Mouse (Mus musculus): ENCODE data around the gene Mgmt. TPM values are rescaled to one million over a fixed set of nuclear protein-coding genes. Genes with fewer than 3 reads are reported as not detected.

Mgmt gene
- polyA plus RNA-seq, 1 experiment from 2014 or later = 8.1 TPM

DNA sequence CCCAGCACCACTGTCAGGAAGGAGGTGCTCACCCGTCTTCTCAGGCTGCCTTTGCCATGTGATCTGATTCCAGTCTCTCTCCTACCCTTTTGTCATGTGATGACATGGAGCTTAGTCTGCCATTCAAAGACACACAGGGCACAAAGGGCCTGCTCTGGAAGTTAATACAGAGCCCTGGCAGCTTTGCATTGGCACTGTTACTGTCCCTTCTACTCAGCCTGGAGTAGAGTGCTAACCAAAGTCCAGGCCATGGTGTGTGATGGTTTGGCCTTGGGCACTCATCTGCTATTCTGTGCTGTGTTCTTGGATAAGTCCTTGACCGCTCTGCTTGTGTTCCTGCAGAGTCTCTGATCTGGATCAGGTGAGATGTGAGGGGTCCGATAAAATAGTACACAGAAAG, 36.0 kb downstream of the Mgmt start:
- no peak overlapping the region for H3K27ac ChIP-seq (replicated peaks in 1 of 2; ENCODE audit: control insufficient read depth in 1 of 2, insufficient read depth in 1 of 2, low read depth in 2 of 2, low read length in 2 of 2)

DNA sequence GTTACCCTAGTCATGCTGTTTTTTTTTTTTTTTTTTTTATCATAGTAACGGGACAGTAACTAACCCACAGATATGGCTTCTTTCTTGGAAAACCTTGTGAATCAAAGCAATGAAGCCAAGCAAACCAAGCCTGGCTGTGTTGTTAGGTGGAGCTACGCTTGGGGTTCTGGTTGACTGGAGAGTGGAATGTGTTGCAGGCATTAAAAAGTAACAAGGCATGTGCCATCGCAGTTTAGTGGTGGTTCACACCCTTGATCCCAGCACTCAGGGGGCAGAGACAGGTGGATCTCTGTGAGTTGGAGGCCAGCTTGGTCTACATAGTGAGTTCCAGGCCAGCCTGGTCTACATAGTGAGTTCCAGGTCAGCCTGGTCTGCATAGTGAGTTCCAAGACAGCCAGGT, 39.0 kb downstream of the Mgmt start:
- no peaks in the 10 kb centered on the region for H3K27me3 ChIP-seq (ENCODE audit: control insufficient read depth, insufficient read depth, low read length)
- H3K9me3 ChIP-seq (ENCODE audit: control insufficient read depth, low read length) = 0 out of 2 replicates have a peak, but pooled peaks cover 5% of the 10 kb centered on the region
- no peak for ATAC-seq (ENCODE audit: insufficient number of reproducible peaks, insufficient read depth, low FRiP score, low read depth)
- no peak overlapping the region for H3K4me2 ChIP-seq (ENCODE audit: low read length)
- no peaks in the 10 kb centered on the region for H3K36me3 ChIP-seq (ENCODE audit: control insufficient read depth, insufficient read depth, low read length)
- H3K4me1 ChIP-seq (ENCODE audit: control insufficient read depth in 2 of 2, insufficient read depth in 2 of 2, low read length in 2 of 2) = peaks cover 0 to 5% of the 10 kb centered on the region in 2 experiments; a peak in 2 of 4 replicates
- H3K9ac ChIP-seq (ENCODE audit: low read length) = no peak overlapping the region
- WGBS = 87% methylated on average over 3 of the region's 3 CpGs
- H3K27ac ChIP-seq (replicated peaks in 1 of 2; ENCODE audit: control insufficient read depth in 1 of 2, insufficient read depth in 1 of 2, low read depth in 2 of 2, low read length in 2 of 2) = no peak overlapping the region
- no peak overlapping the region for H3K4me3 ChIP-seq (ENCODE audit: control insufficient read depth in 1 of 2, insufficient read depth in 1 of 2, low read depth in 1 of 2, low read length in 2 of 2)

More for the DNA sequence above, 36.0 kb downstream of the Mgmt start:
- Histone ChIP-seq H3K4me2 (ENCODE audit: low read length) (no peak overlapping the region), H3K9ac (ENCODE audit: low read length) (no peak overlapping the region), H3K4me3 (ENCODE audit: control insufficient read depth in 1 of 2, insufficient read depth in 1 of 2, low read depth in 1 of 2, low read length in 2 of 2) (no peak overlapping the region), H3K36me3 (ENCODE audit: control insufficient read depth, insufficient read depth, low read length) (no peaks in the 10 kb centered on the region), H3K9me3 (ENCODE audit: control insufficient read depth, low read length) (no peaks in the 10 kb centered on the region), H3K27me3 (ENCODE audit: control insufficient read depth, insufficient read depth, low read length) (no peaks in the 10 kb centered on the region), H3K4me1 (ENCODE audit: control insufficient read depth in 2 of 2, insufficient read depth in 2 of 2, low read length in 2 of 2) (peaks cover 0 to 5% of the 10 kb centered on the region in 2 experiments; a peak in 2 of 4 replicates)
- ATAC-seq (ENCODE audit: insufficient number of reproducible peaks, insufficient read depth, low FRiP score, low read depth) = no peak
- 85% methylated on average over 3 of the region's 3 CpGs for WGBS

DNA sequence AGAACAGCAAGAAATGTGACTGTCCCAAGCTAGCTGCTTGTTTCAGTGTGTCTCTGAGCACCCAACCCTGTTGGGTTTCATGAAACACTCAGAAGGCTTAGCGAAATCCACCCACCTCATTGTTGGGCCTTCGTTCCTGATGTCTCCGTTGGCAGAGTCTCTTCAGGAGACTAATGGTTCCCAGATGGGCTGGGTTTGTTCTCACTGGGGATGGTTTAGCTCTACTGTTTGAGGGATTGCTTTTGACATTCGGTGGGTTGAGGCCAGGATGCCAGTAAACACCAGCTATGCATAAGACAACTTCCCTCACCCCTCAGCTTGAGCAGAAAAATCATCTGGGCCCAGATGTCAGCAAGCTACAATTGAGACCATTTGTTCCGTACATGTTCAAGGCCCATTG, 39.9 kb downstream of the Mgmt start:
- peaks cover 0 to 5% of the 10 kb centered on the region in 2 experiments; a peak in 2 of 4 replicates for H3K4me1 ChIP-seq (ENCODE audit: control insufficient read depth in 2 of 2, insufficient read depth in 2 of 2, low read length in 2 of 2)
- H3K27ac ChIP-seq (replicated peaks in 1 of 2; ENCODE audit: control insufficient read depth in 1 of 2, insufficient read depth in 1 of 2, low read depth in 2 of 2, low read length in 2 of 2) = no peak overlapping the region
- WGBS = 92% methylated on average over 5 of the region's 5 CpGs
- H3K9ac ChIP-seq (ENCODE audit: low read length) = no peak overlapping the region
- no peak for ATAC-seq (ENCODE audit: insufficient number of reproducible peaks, insufficient read depth, low FRiP score, low read depth)
- H3K27me3 ChIP-seq (ENCODE audit: control insufficient read depth, insufficient read depth, low read length) = no peaks in the 10 kb centered on the region
- no peaks in the 10 kb centered on the region for H3K36me3 ChIP-seq (ENCODE audit: control insufficient read depth, insufficient read depth, low read length)
- no peak overlapping the region for H3K4me3 ChIP-seq (ENCODE audit: control insufficient read depth in 1 of 2, insufficient read depth in 1 of 2, low read depth in 1 of 2, low read length in 2 of 2)
- H3K4me2 ChIP-seq (ENCODE audit: low read length) = no peak overlapping the region
- 0 out of 2 replicates have a peak, but pooled peaks cover 5% of the 10 kb centered on the region for H3K9me3 ChIP-seq (ENCODE audit: control insufficient read depth, low read length)

- 88% methylated on average over 7 of the region's 7 CpGs for WGBS
- no peak for ATAC-seq (ENCODE audit: insufficient number of reproducible peaks, insufficient read depth, low FRiP score, low read depth)
Measured at GRCm38 (mm10) chr7:136934784-136935183, 40.4 kb downstream of the Mgmt start.

GRCm38 (mm10) chr7:136938371-136938770, 44.0 kb downstream of the Mgmt start:
- Histone ChIP-seq H3K9ac (ENCODE audit: low read length) (no peak overlapping the region), H3K9me3 (ENCODE audit: control insufficient read depth, low read length) (0 out of 2 replicates have a peak, but pooled peaks cover 5% of the 10 kb centered on the region), H3K36me3 (ENCODE audit: control insufficient read depth, insufficient read depth, low read length) (no peaks in the 10 kb centered on the region), H3K27ac (replicated peaks in 1 of 2; ENCODE audit: control insufficient read depth in 1 of 2, insufficient read depth in 1 of 2, low read depth in 2 of 2, low read length in 2 of 2) (no peak overlapping the region), H3K4me2 (ENCODE audit: low read length) (no peak overlapping the region), H3K4me3 (ENCODE audit: control insufficient read depth in 1 of 2, insufficient read depth in 1 of 2, low read depth in 1 of 2, low read length in 2 of 2) (no peak overlapping the region), H3K27me3 (ENCODE audit: control insufficient read depth, insufficient read depth, low read length) (no peaks in the 10 kb centered on the region), H3K4me1 (ENCODE audit: control insufficient read depth in 2 of 2, insufficient read depth in 2 of 2, low read length in 2 of 2) (no peaks in the 10 kb centered on the region)
- ATAC-seq (ENCODE audit: insufficient number of reproducible peaks, insufficient read depth, low FRiP score, low read depth) = no peak
- WGBS = 85% methylated on average over 4 of the region's 4 CpGs

More at GRCm38 (mm10) chr7:136934784-136935183, 40.4 kb downstream of the Mgmt start:
- no peak overlapping the region for H3K9ac ChIP-seq (ENCODE audit: low read length)
- 0 out of 2 replicates have a peak, but pooled peaks cover 5% of the 10 kb centered on the region for H3K9me3 ChIP-seq (ENCODE audit: control insufficient read depth, low read length)
- no peak overlapping the region for H3K27ac ChIP-seq (replicated peaks in 1 of 2; ENCODE audit: control insufficient read depth in 1 of 2, insufficient read depth in 1 of 2, low read depth in 2 of 2, low read length in 2 of 2)
- H3K4me3 ChIP-seq (ENCODE audit: control insufficient read depth in 1 of 2, insufficient read depth in 1 of 2, low read depth in 1 of 2, low read length in 2 of 2) = no peak overlapping the region
- no peaks in the 10 kb centered on the region for H3K36me3 ChIP-seq (ENCODE audit: control insufficient read depth, insufficient read depth, low read length)
- no peaks in the 10 kb centered on the region for H3K27me3 ChIP-seq (ENCODE audit: control insufficient read depth, insufficient read depth, low read length)
- no peak overlapping the region for H3K4me2 ChIP-seq (ENCODE audit: low read length)
- peaks cover 0 to 5% of the 10 kb centered on the region in 2 experiments; a peak in 2 of 4 replicates for H3K4me1 ChIP-seq (ENCODE audit: control insufficient read depth in 2 of 2, insufficient read depth in 2 of 2, low read length in 2 of 2)

DNA sequence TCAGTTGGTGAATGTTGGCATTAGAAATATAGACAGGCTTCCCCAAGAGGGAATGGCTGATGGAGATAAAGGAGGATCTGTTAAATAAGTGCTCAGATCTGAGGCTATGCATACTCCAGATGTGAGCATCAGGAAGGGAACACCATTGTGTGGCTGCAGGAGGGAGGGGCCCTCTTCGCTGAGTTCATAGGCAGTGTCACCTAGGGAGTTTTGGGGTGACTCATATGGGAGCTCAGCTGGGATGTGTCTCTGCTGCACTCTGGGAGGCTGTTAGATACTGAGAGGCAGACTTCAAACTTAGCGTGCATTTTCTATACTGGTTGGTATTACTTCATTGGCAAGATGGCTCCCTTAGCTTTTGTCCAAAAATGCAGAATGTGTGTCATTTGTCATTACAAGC, 48.0 kb downstream of the Mgmt start:
- Histone ChIP-seq H3K36me3 (ENCODE audit: control insufficient read depth, insufficient read depth, low read length) (no peaks in the 10 kb centered on the region), H3K9ac (ENCODE audit: low read length) (no peak overlapping the region), H3K27ac (replicated peaks in 1 of 2; ENCODE audit: control insufficient read depth in 1 of 2, insufficient read depth in 1 of 2, low read depth in 2 of 2, low read length in 2 of 2) (no peak overlapping the region), H3K4me2 (ENCODE audit: low read length) (no peak overlapping the region), H3K4me1 (ENCODE audit: control insufficient read depth in 2 of 2, insufficient read depth in 2 of 2, low read length in 2 of 2) (peaks cover 9 to 13% of the 10 kb centered on the region in 2 experiments), H3K4me3 (ENCODE audit: control insufficient read depth in 1 of 2, insufficient read depth in 1 of 2, low read depth in 1 of 2, low read length in 2 of 2) (no peak overlapping the region), H3K27me3 (ENCODE audit: control insufficient read depth, insufficient read depth, low read length) (no peaks in the 10 kb centered on the region), H3K9me3 (ENCODE audit: control insufficient read depth, low read length) (no peaks in the 10 kb centered on the region)
- ATAC-seq (ENCODE audit: insufficient number of reproducible peaks, insufficient read depth, low FRiP score, low read depth) = no peak
- 88% methylated on average over 2 of the region's 2 CpGs for WGBS

DNA sequence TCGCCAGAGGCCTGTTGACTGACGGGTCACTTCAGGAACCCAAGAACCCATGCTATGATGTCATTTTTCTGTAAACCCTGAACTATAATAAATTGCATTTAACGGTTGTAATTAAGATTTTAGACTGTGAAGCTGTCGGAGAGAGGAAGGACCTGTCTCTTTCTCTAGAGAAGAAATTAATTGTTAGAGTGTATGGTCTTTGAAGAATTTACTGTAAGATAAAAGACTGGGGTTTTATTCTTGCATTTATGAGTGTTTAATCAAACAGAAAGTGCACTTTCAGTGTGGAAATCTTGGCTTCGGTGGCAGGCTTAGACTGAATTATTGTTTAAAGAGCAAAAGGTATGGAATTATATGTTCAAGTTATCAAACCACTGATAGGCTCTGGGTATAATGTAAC, 49.5 kb downstream of the Mgmt start:
- Histone ChIP-seq H3K27ac (replicated peaks in 1 of 2; ENCODE audit: control insufficient read depth in 1 of 2, insufficient read depth in 1 of 2, low read depth in 2 of 2, low read length in 2 of 2) (no peak overlapping the region), H3K9me3 (ENCODE audit: control insufficient read depth, low read length) (no peaks in the 10 kb centered on the region), H3K4me1 (ENCODE audit: control insufficient read depth in 2 of 2, insufficient read depth in 2 of 2, low read length in 2 of 2) (peaks cover 9 to 13% of the 10 kb centered on the region in 2 experiments), H3K36me3 (ENCODE audit: control insufficient read depth, insufficient read depth, low read length) (no peaks in the 10 kb centered on the region), H3K4me3 (ENCODE audit: control insufficient read depth in 1 of 2, insufficient read depth in 1 of 2, low read depth in 1 of 2, low read length in 2 of 2) (no peak overlapping the region), H3K9ac (ENCODE audit: low read length) (no peak overlapping the region), H3K4me2 (ENCODE audit: low read length) (no peak overlapping the region), H3K27me3 (ENCODE audit: control insufficient read depth, insufficient read depth, low read length) (no peaks in the 10 kb centered on the region)
- WGBS = 82% methylated on average over 5 of the region's 5 CpGs
- no peak for ATAC-seq (ENCODE audit: insufficient number of reproducible peaks, insufficient read depth, low FRiP score, low read depth)

- Histone ChIP-seq H3K27me3 (ENCODE audit: control insufficient read depth, insufficient read depth, low read length) (no peaks in the 10 kb centered on the region), H3K36me3 (ENCODE audit: control insufficient read depth, insufficient read depth, low read length) (no peaks in the 10 kb centered on the region), H3K9ac (ENCODE audit: low read length) (no peak overlapping the region), H3K4me3 (ENCODE audit: control insufficient read depth in 1 of 2, insufficient read depth in 1 of 2, low read depth in 1 of 2, low read length in 2 of 2) (no peak overlapping the region), H3K27ac (replicated peaks in 1 of 2; ENCODE audit: control insufficient read depth in 1 of 2, insufficient read depth in 1 of 2, low read depth in 2 of 2, low read length in 2 of 2) (peak overlapping the region; percentile 21 to 38; a peak in 2 of 4 replicates), H3K4me2 (ENCODE audit: low read length) (peak overlapping the region; percentile 3), H3K4me1 (ENCODE audit: control insufficient read depth in 2 of 2, insufficient read depth in 2 of 2, low read length in 2 of 2) (peaks cover 9 to 13% of the 10 kb centered on the region in 2 experiments), H3K9me3 (ENCODE audit: control insufficient read depth, low read length) (no peaks in the 10 kb centered on the region)
- WGBS = 17% methylated on average over 10 of the region's 10 CpGs
- ATAC-seq (ENCODE audit: insufficient number of reproducible peaks, insufficient read depth, low FRiP score, low read depth) = peak; percentile 52; the same call in 1 of the 2 replicates
Measured at GRCm38 (mm10) chr7:136945697-136946096, 51.3 kb downstream of the Mgmt start.
